Mouse (Mus musculus): ENCODE data around the gene Zfpm1. TPM values are rescaled to one million over a fixed set of nuclear protein-coding genes. Genes with fewer than 3 reads are reported as not detected.

Zfpm1 gene
- polyA plus RNA-seq, 2 experiments, result 2.1 to 10.4 TPM

DNA sequence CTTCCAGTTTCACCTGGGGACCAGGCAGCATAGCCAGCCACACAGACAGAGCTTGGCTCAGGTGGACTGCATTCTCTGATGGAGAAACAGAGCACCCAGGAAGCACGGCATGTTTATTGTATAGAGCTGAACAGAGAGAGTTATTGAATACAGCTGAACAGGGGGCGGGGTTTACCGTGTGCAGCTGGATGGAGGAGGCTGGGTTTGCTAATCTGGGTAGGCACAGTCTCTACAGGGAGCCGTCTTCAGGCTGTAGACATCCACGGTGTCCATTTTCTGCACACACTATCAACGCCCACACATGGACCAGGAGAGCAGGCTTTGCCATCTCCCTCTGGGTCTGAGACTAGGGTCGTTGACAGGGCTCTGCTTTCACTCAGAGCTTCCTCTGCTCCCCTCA is 8.1 kb upstream of the Zfpm1 start:
- H3K4me1 ChIP-seq (ENCODE audit: control insufficient read depth, insufficient read depth, low read length), result peaks cover 10% of the 10 kb centered on the region
- DNase-seq (ENCODE audit: low spot score), result no peak
- no peak for TF ChIP-seq POLR2A (IDR thresholded peaks at IDR 0.05; ENCODE audit: borderline replicate concordance, extremely low read depth, insufficient read depth, insufficient read length)
- H3K27me3 ChIP-seq (ENCODE audit: control insufficient read depth, insufficient read depth, low read length), result peaks cover 6% of the 10 kb centered on the region; the same call in 1 of the 2 replicates
- no peak overlapping the region for H3K27ac ChIP-seq (replicated peaks; ENCODE audit: low read depth, low read length)
- H3K9me3 ChIP-seq (ENCODE audit: control insufficient read depth, low read length), result no peaks in the 10 kb centered on the region
- H3K4me2 ChIP-seq (replicated peaks; ENCODE audit: low read depth, low read length, severe bottlenecking), result no peak overlapping the region
- H3K4me3 ChIP-seq (replicated peaks; ENCODE audit: low read length), result no peak overlapping the region
- H3K36me3 ChIP-seq (ENCODE audit: control insufficient read depth, insufficient read depth, low read length), result no peaks in the 10 kb centered on the region
- WGBS, result 36% methylated on average over 7 of the region's 7 CpGs
- ATAC-seq (ENCODE audit: low FRiP score, low read depth), result no peak
- H3K9ac ChIP-seq (ENCODE audit: low read depth, low read length, severe bottlenecking), result no peak overlapping the region

DNA sequence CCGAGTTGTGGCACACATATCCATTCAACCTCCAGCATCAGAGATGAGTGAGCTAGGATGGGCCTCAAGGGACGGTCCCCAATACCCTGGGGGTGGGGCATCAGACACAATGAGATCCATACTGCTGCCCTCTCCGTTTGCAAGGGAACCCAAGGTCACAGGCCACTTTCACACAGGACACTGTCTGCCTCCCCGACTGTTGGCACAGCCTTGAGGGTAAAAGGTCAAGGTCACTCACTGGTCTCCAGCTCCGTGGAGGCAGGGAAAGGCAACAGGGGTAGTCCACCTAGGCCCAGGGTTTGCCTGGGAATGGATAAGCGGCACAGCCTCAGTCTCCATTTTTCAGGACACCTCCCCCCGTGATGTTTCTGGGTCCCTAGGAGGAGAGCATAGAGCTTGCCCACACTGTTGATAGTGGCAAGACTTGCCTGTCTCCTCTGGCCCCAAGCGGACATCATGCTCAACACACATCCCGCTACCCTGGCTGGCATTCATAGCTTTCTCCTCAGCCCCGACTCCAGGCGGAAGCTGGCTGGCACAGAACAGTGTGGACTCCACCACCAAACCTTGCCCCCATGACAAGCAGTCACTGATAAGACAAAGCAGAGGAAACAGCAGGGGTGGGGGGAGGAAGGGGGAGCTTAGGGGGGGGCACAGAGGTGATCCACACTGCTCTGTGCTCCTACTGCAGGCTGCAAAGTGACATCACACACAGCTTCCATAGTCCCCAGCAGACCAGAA is 7.1 kb upstream of the Zfpm1 start:
- 0 out of 2 replicates have a peak, but pooled peaks cover 4% of the 10 kb centered on the region for H3K27me3 ChIP-seq (ENCODE audit: control insufficient read depth, insufficient read depth, low read length)
- DNase-seq (ENCODE audit: low spot score) (no peak), ATAC-seq (ENCODE audit: low FRiP score, low read depth) (no peak)
- no peaks in the 10 kb centered on the region for H3K36me3 ChIP-seq (ENCODE audit: control insufficient read depth, insufficient read depth, low read length)
- 83% methylated on average over 11 of the region's 11 CpGs for WGBS
- no peaks in the 10 kb centered on the region for H3K9me3 ChIP-seq (ENCODE audit: control insufficient read depth, low read length)
- H3K9ac ChIP-seq (ENCODE audit: low read depth, low read length, severe bottlenecking), result no peak overlapping the region
- no peak overlapping the region for H3K27ac ChIP-seq (replicated peaks; ENCODE audit: low read depth, low read length)
- H3K4me1 ChIP-seq (ENCODE audit: control insufficient read depth, insufficient read depth, low read length), result peaks cover 6% of the 10 kb centered on the region; the same call in 1 of the 2 replicates
- H3K4me2 ChIP-seq (replicated peaks; ENCODE audit: low read depth, low read length, severe bottlenecking), result no peak overlapping the region
- TF ChIP-seq POLR2A (IDR thresholded peaks at IDR 0.05; ENCODE audit: borderline replicate concordance, extremely low read depth, insufficient read depth, insufficient read length), result no peak
- no peak overlapping the region for H3K4me3 ChIP-seq (replicated peaks; ENCODE audit: low read length)

- H3K4me2 ChIP-seq (replicated peaks; ENCODE audit: low read depth, low read length, severe bottlenecking), result no peak overlapping the region
- 93% methylated on average over 5 of the region's 5 CpGs for WGBS
- no peak overlapping the region for H3K4me3 ChIP-seq (replicated peaks; ENCODE audit: low read length)
- no peak for ATAC-seq (ENCODE audit: low FRiP score, low read depth)
- peaks cover 14% of the 10 kb centered on the region for H3K4me1 ChIP-seq (ENCODE audit: control insufficient read depth, insufficient read depth, low read length)
- no peak for TF ChIP-seq POLR2A (IDR thresholded peaks at IDR 0.05; ENCODE audit: borderline replicate concordance, extremely low read depth, insufficient read depth, insufficient read length)
- H3K36me3 ChIP-seq (ENCODE audit: control insufficient read depth, insufficient read depth, low read length), result no peaks in the 10 kb centered on the region
- DNase-seq (ENCODE audit: low spot score), result no peak
- H3K9me3 ChIP-seq (ENCODE audit: control insufficient read depth, low read length), result no peaks in the 10 kb centered on the region
- no peaks in the 10 kb centered on the region for H3K27me3 ChIP-seq (ENCODE audit: control insufficient read depth, insufficient read depth, low read length)
- no peak overlapping the region for H3K27ac ChIP-seq (replicated peaks; ENCODE audit: low read depth, low read length)
- no peak overlapping the region for H3K9ac ChIP-seq (ENCODE audit: low read depth, low read length, severe bottlenecking)
Observed at GRCm38 (mm10) chr8:122276308-122276707, 5.6 kb upstream of the Zfpm1 start.

DNA sequence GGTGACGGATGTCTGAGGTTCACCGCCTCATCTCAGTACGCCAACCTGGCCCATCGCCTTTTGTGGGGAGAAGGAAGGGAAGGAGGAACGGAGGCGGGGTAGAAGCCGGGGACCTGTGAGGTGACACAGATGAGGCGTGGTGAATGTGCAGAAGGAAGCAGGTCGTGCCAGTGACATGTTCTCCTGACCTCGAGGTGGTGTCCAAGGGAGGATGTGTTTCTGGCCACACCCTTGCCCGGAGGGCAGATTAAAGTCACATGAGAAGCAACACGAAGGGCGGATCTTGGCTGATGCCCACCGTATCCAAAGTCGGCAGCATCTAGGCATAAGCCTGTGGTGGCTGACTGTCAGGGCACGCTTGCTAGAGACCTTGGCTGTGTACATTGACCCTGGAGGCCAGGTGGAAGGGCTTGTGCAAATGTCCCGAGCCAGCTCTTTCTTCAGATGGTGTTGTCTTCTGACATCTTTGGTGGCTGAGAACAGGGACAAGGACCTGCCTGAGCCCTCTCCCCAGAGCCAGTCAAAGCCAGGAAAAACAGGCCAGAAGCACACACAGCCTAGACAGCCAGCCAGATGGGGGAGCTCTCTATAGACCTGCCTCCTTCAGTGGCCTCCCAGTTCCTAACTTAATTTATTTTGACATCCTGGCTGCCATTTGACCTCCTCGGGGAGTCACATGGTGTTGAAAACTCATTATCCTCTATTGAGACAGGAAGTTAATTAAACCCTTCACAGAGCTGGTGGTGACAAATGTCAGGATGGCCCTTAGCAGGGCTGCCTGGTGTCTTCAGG is 4.5 kb upstream of the Zfpm1 start:
- Histone ChIP-seq H3K27ac (replicated peaks; ENCODE audit: low read depth, low read length) (no peak overlapping the region), H3K4me3 (replicated peaks; ENCODE audit: low read length) (no peak overlapping the region), H3K9me3 (ENCODE audit: control insufficient read depth, low read length) (no peaks in the 10 kb centered on the region), H3K27me3 (ENCODE audit: control insufficient read depth, insufficient read depth, low read length) (no peaks in the 10 kb centered on the region), H3K4me1 (ENCODE audit: control insufficient read depth, insufficient read depth, low read length) (peaks cover 14% of the 10 kb centered on the region), H3K4me2 (replicated peaks; ENCODE audit: low read depth, low read length, severe bottlenecking) (no peak overlapping the region), H3K36me3 (ENCODE audit: control insufficient read depth, insufficient read depth, low read length) (no peaks in the 10 kb centered on the region), H3K9ac (ENCODE audit: low read depth, low read length, severe bottlenecking) (no peak overlapping the region)
- 76% methylated on average over 18 of the region's 18 CpGs for WGBS
- no peak for DNase-seq (ENCODE audit: low spot score)
- TF ChIP-seq POLR2A (IDR thresholded peaks at IDR 0.05; ENCODE audit: borderline replicate concordance, extremely low read depth, insufficient read depth, insufficient read length), result no peak
- no peak for ATAC-seq (ENCODE audit: low FRiP score, low read depth)

GRCm38 (mm10) chr8:122280156-122280555 is 1.8 kb upstream of the Zfpm1 start:
- TF ChIP-seq POLR2A (IDR thresholded peaks at IDR 0.05; ENCODE audit: borderline replicate concordance, extremely low read depth, insufficient read depth, insufficient read length), result no peak
- Histone ChIP-seq H3K4me1 (ENCODE audit: control insufficient read depth, insufficient read depth, low read length) (peaks cover 28% of the 10 kb centered on the region), H3K27me3 (ENCODE audit: control insufficient read depth, insufficient read depth, low read length) (peaks cover 27% of the 10 kb centered on the region), H3K9ac (ENCODE audit: low read depth, low read length, severe bottlenecking) (0 out of 2 replicates have a peak overlapping the region, but pooled peaks have one; percentile 44), H3K9me3 (ENCODE audit: control insufficient read depth, low read length) (no peaks in the 10 kb centered on the region), H3K27ac (replicated peaks; ENCODE audit: low read depth, low read length) (no peak overlapping the region), H3K4me2 (replicated peaks; ENCODE audit: low read depth, low read length, severe bottlenecking) (no peak overlapping the region), H3K4me3 (replicated peaks; ENCODE audit: low read length) (no peak overlapping the region), H3K36me3 (ENCODE audit: control insufficient read depth, insufficient read depth, low read length) (no peaks in the 10 kb centered on the region)
- 75% methylated on average over 4 of the region's 4 CpGs for WGBS
- DNase-seq (ENCODE audit: low spot score), result no peak
- ATAC-seq (ENCODE audit: low FRiP score, low read depth), result no peak

Measured in limb, embryonic 14.5 days (tissue).